Mouse (Mus musculus): ENCODE measurements at regions not wholly inside any gene's neighbourhood (a gene's known extent, or its start where the extent isn't known, plus 50 kb on each side); places are given as distances from the start of the nearest gene placed in this dataset.

- H3K9ac ChIP-seq (ENCODE audit: low read depth, poor library complexity, severe bottlenecking): no peak overlapping the region
- no peaks in the 10 kb centered on the region for H3K27me3 ChIP-seq (ENCODE audit: control insufficient read depth, insufficient read depth, low read length, poor library complexity, severe bottlenecking)
- no peaks in the 10 kb centered on the region for H3K36me3 ChIP-seq (ENCODE audit: control insufficient read depth, insufficient read depth, low read length, poor library complexity, severe bottlenecking)
- no peak for TF ChIP-seq POLR2A (IDR thresholded peaks at IDR 0.05; ENCODE audit: insufficient read depth, low read length)
- no peak for TF ChIP-seq CTCF (IDR thresholded peaks at IDR 0.05; ENCODE audit: low read depth, low read length)
- no peak for TF ChIP-seq EP300 (IDR thresholded peaks at IDR 0.05; ENCODE audit: insufficient read depth, low read depth, low read length)
- no peaks in the 10 kb centered on the region for H3K4me1 ChIP-seq (ENCODE audit: control insufficient read depth, insufficient read depth, low read length)
- no peak overlapping the region for H3K27ac ChIP-seq (ENCODE audit: insufficient read depth, low read length)
- no peaks in the 10 kb centered on the region for H3K9me3 ChIP-seq (replicated peaks; ENCODE audit: control insufficient read depth, insufficient read depth, low read length, poor library complexity, severe bottlenecking)
- H3K4me3 ChIP-seq (ENCODE audit: low read depth, low read length): no peak overlapping the region
Observed at GRCm38 (mm10) chr8:6958086-6958485, 1703.0 kb downstream of the Efnb2 start.

GRCm38 (mm10) chr8:6954251-6954650 is 1706.8 kb downstream of the Efnb2 start:
- H3K27ac ChIP-seq (ENCODE audit: insufficient read depth, low read length): no peak overlapping the region

GRCm38 (mm10) chr8:6922467-6922866 is 1738.6 kb downstream of the Efnb2 start:
- no peaks in the 10 kb centered on the region for H3K36me3 ChIP-seq (ENCODE audit: control insufficient read depth, insufficient read depth, low read length, poor library complexity, severe bottlenecking)
- TF ChIP-seq POLR2A (IDR thresholded peaks at IDR 0.05; ENCODE audit: insufficient read depth, low read length): no peak
- TF ChIP-seq CTCF (IDR thresholded peaks at IDR 0.05; ENCODE audit: low read depth, low read length): no peak
- TF ChIP-seq EP300 (IDR thresholded peaks at IDR 0.05; ENCODE audit: insufficient read depth, low read depth, low read length): no peak
- H3K4me3 ChIP-seq (ENCODE audit: low read depth, low read length): no peak overlapping the region
- no peak overlapping the region for H3K9ac ChIP-seq (ENCODE audit: low read depth, poor library complexity, severe bottlenecking)
- no peak overlapping the region for H3K27ac ChIP-seq (ENCODE audit: insufficient read depth, low read length)
- H3K9me3 ChIP-seq (replicated peaks; ENCODE audit: control insufficient read depth, insufficient read depth, low read length, poor library complexity, severe bottlenecking): no peaks in the 10 kb centered on the region
- no peaks in the 10 kb centered on the region for H3K27me3 ChIP-seq (ENCODE audit: control insufficient read depth, insufficient read depth, low read length, poor library complexity, severe bottlenecking)
- H3K4me1 ChIP-seq (ENCODE audit: control insufficient read depth, insufficient read depth, low read length): no peaks in the 10 kb centered on the region

More at GRCm38 (mm10) chr8:6954251-6954650, 1706.8 kb downstream of the Efnb2 start:
- Histone ChIP-seq H3K4me3 (ENCODE audit: low read depth, low read length) (no peak overlapping the region), H3K9ac (ENCODE audit: low read depth, poor library complexity, severe bottlenecking) (no peak overlapping the region), H3K36me3 (ENCODE audit: control insufficient read depth, insufficient read depth, low read length, poor library complexity, severe bottlenecking) (no peaks in the 10 kb centered on the region), H3K27me3 (ENCODE audit: control insufficient read depth, insufficient read depth, low read length, poor library complexity, severe bottlenecking) (no peaks in the 10 kb centered on the region), H3K4me1 (ENCODE audit: control insufficient read depth, insufficient read depth, low read length) (no peaks in the 10 kb centered on the region), H3K9me3 (replicated peaks; ENCODE audit: control insufficient read depth, insufficient read depth, low read length, poor library complexity, severe bottlenecking) (0 out of 2 replicates have a peak, but pooled peaks cover 2% of the 10 kb centered on the region)
- no peak for TF ChIP-seq EP300 (IDR thresholded peaks at IDR 0.05; ENCODE audit: insufficient read depth, low read depth, low read length)
- TF ChIP-seq POLR2A (IDR thresholded peaks at IDR 0.05; ENCODE audit: insufficient read depth, low read length): no peak
- TF ChIP-seq CTCF (IDR thresholded peaks at IDR 0.05; ENCODE audit: low read depth, low read length): no peak

GRCm38 (mm10) chr8:6907682-6908081 is 1753.4 kb downstream of the Efnb2 start:
- Histone ChIP-seq H3K36me3 (ENCODE audit: control insufficient read depth, insufficient read depth, low read length, poor library complexity, severe bottlenecking) (no peaks in the 10 kb centered on the region), H3K27me3 (ENCODE audit: control insufficient read depth, insufficient read depth, low read length, poor library complexity, severe bottlenecking) (no peaks in the 10 kb centered on the region), H3K9ac (ENCODE audit: low read depth, poor library complexity, severe bottlenecking) (no peak overlapping the region), H3K4me3 (ENCODE audit: low read depth, low read length) (no peak overlapping the region), H3K4me1 (ENCODE audit: control insufficient read depth, insufficient read depth, low read length) (no peaks in the 10 kb centered on the region), H3K27ac (ENCODE audit: insufficient read depth, low read length) (no peak overlapping the region), H3K9me3 (replicated peaks; ENCODE audit: control insufficient read depth, insufficient read depth, low read length, poor library complexity, severe bottlenecking) (no peaks in the 10 kb centered on the region)
- TF ChIP-seq EP300 (IDR thresholded peaks at IDR 0.05; ENCODE audit: insufficient read depth, low read depth, low read length) (no peak), CTCF (IDR thresholded peaks at IDR 0.05; ENCODE audit: low read depth, low read length) (no peak), POLR2A (IDR thresholded peaks at IDR 0.05; ENCODE audit: insufficient read depth, low read length) (no peak)

- TF ChIP-seq POLR2A (IDR thresholded peaks at IDR 0.05; ENCODE audit: insufficient read depth, low read length) (no peak), CTCF (IDR thresholded peaks at IDR 0.05; ENCODE audit: low read depth, low read length) (no peak), EP300 (IDR thresholded peaks at IDR 0.05; ENCODE audit: insufficient read depth, low read depth, low read length) (no peak)
- Histone ChIP-seq H3K9ac (ENCODE audit: low read depth, poor library complexity, severe bottlenecking) (no peak overlapping the region), H3K4me3 (ENCODE audit: low read depth, low read length) (no peak overlapping the region), H3K9me3 (replicated peaks; ENCODE audit: control insufficient read depth, insufficient read depth, low read length, poor library complexity, severe bottlenecking) (no peaks in the 10 kb centered on the region), H3K27me3 (ENCODE audit: control insufficient read depth, insufficient read depth, low read length, poor library complexity, severe bottlenecking) (no peaks in the 10 kb centered on the region), H3K27ac (ENCODE audit: insufficient read depth, low read length) (no peak overlapping the region), H3K36me3 (ENCODE audit: control insufficient read depth, insufficient read depth, low read length, poor library complexity, severe bottlenecking) (no peaks in the 10 kb centered on the region), H3K4me1 (ENCODE audit: control insufficient read depth, insufficient read depth, low read length) (no peaks in the 10 kb centered on the region)
Observed at GRCm38 (mm10) chr8:6891456-6891855, 1769.6 kb downstream of the Efnb2 start.

GRCm38 (mm10) chr8:6886779-6887402 is 1774.2 kb downstream of the Efnb2 start:
- H3K9ac ChIP-seq (ENCODE audit: low read depth, poor library complexity, severe bottlenecking): no peak overlapping the region
- no peak overlapping the region for H3K4me3 ChIP-seq (ENCODE audit: low read depth, low read length)
- H3K36me3 ChIP-seq (ENCODE audit: control insufficient read depth, insufficient read depth, low read length, poor library complexity, severe bottlenecking): no peaks in the 10 kb centered on the region
- H3K9me3 ChIP-seq (replicated peaks; ENCODE audit: control insufficient read depth, insufficient read depth, low read length, poor library complexity, severe bottlenecking): no peaks in the 10 kb centered on the region
- TF ChIP-seq CTCF (IDR thresholded peaks at IDR 0.05; ENCODE audit: low read depth, low read length) (no peak), EP300 (IDR thresholded peaks at IDR 0.05; ENCODE audit: insufficient read depth, low read depth, low read length) (no peak), POLR2A (IDR thresholded peaks at IDR 0.05; ENCODE audit: insufficient read depth, low read length) (no peak)
- H3K27ac ChIP-seq (ENCODE audit: insufficient read depth, low read length): no peak overlapping the region
- no peaks in the 10 kb centered on the region for H3K4me1 ChIP-seq (ENCODE audit: control insufficient read depth, insufficient read depth, low read length)
- no peaks in the 10 kb centered on the region; the same call in 1 of the 2 replicates for H3K27me3 ChIP-seq (ENCODE audit: control insufficient read depth, insufficient read depth, low read length, poor library complexity, severe bottlenecking)
